Mouse (Mus musculus) heart, embryonic 14.5 days (tissue): ENCODE results near the gene Npr1. TPM values are rescaled to one million over a fixed set of nuclear protein-coding genes. Genes with fewer than 3 reads are reported as not detected.

Experiments used
- ATAC-seq: fragments of 200-750 bp; cut with Nextera tagmentation; 2 replicates; pipeline ENCODE4 v1.8.0; 2017; ENCODE audit warnings: low read depth, moderate TSS enrichment; ENCODE audit not compliant: insufficient number of reproducible peaks, insufficient read depth, low FRiP score
- H3K27ac ChIP-seq, 2 experiments: fragments of 200-500 bp in 1 of 2; fragments of 300-500 bp in 1 of 2; sonication (generic) in 1 of 2; replicated peaks in 1 of 2; 2 replicates each; pipeline ENCODE4 v1.5.1; 2012 to 2014; ENCODE audit warnings: low read depth in 2 of 2, low read length in 2 of 2, control low read depth in 1 of 2, mild to moderate bottlenecking in 1 of 2, mixed read lengths in 1 of 2; ENCODE audit not compliant: control insufficient read depth in 1 of 2, insufficient read depth in 1 of 2
- H3K27me3 ChIP-seq: fragments of 300-500 bp; sonication (generic); 2 replicates; pipeline ENCODE4 v1.6.1; 2014; ENCODE audit warnings: mild to moderate bottlenecking, low read length, control low read depth; ENCODE audit not compliant: control insufficient read depth, insufficient read depth
- H3K36me3 ChIP-seq: fragments of 300-500 bp; sonication (generic); 2 replicates; pipeline ENCODE4 v1.6.1; 2014; ENCODE audit warnings: mild to moderate bottlenecking, control low read depth, low read length, mixed read lengths; ENCODE audit not compliant: control insufficient read depth, insufficient read depth
- H3K4me1 ChIP-seq, 2 experiments: fragments of 200-500 bp in 1 of 2; fragments of 300-500 bp in 1 of 2; sonication (generic) in 1 of 2; 2 replicates each; pipeline ENCODE4 v1.6.1; 2012 to 2014; ENCODE audit warnings: low read length in 2 of 2, control low read depth in 1 of 2, mixed read lengths in 1 of 2; ENCODE audit not compliant: control insufficient read depth in 2 of 2, insufficient read depth in 2 of 2
- H3K4me2 ChIP-seq: fragments of 300-500 bp; sonication (generic); 2 replicates; pipeline ENCODE4 v1.6.1; 2014; ENCODE audit warnings: mild to moderate bottlenecking, low read length
- H3K4me3 ChIP-seq, 2 experiments: fragments of 200-500 bp in 1 of 2; fragments of 300-500 bp in 1 of 2; sonication (generic) in 1 of 2; 2 replicates each; pipeline ENCODE4 v1.5.1; 2012 to 2014; ENCODE audit warnings: low read length in 2 of 2, mild to moderate bottlenecking in 2 of 2, control low read depth in 1 of 2, low read depth in 1 of 2, moderate library complexity in 1 of 2; ENCODE audit not compliant: control insufficient read depth in 1 of 2, insufficient read depth in 1 of 2
- H3K9ac ChIP-seq: fragments of 300-500 bp; sonication (generic); 2 replicates; pipeline ENCODE4 v1.6.1; 2014; ENCODE audit warnings: mild to moderate bottlenecking, low read length
- H3K9me3 ChIP-seq: fragments of 300-500 bp; sonication (generic); 2 replicates; pipeline ENCODE4 v1.6.1; 2016; ENCODE audit warnings: low read length, control low read depth; ENCODE audit not compliant: control insufficient read depth
- WGBS: fragments of 180-500 bp; shearing (Covaris S2); extraction: QIAGEN DNeasy Blood & Tissue Kit; methylation state at CpG from one replicate; pipeline ENCODE4 v1.1.7; 2014; 5-methylcytosine and 5-hydroxymethylcytosine counted together
- polyA plus RNA-seq: library from polyadenylated mRNA; unstranded; fragments of >200 nt; fragmentation: Nextera tagmentation; extraction: Ambion mirVana; gene quantifications from 2 replicates; pipeline ENCODE4 v1.2.1, GENCODE M21; 2014

Gene Npr1
- polyA plus RNA-seq, 1 experiment from 2014 or later, result 11.8 TPM

GRCm38 (mm10) chr3:90493831-90494540 is 28.3 kb upstream of the Npr1 start:
- 70% methylated on average over 4 of the region's 4 CpGs for WGBS
- ATAC-seq, result no peak
- peaks cover 2 to 7% of the 10 kb centered on the region in 2 experiments; a peak in 3 of 4 replicates for H3K4me1 ChIP-seq
- H3K4me2 ChIP-seq, result no peak overlapping the region
- no peak overlapping the region for H3K9ac ChIP-seq
- no peak overlapping the region for H3K27ac ChIP-seq
- no peak overlapping the region for H3K4me3 ChIP-seq
- H3K36me3 ChIP-seq, result peaks cover 50% of the 10 kb centered on the region
- no peaks in the 10 kb centered on the region for H3K27me3 ChIP-seq
- no peaks in the 10 kb centered on the region for H3K9me3 ChIP-seq

- Histone ChIP-seq H3K27ac (no peak overlapping the region), H3K4me3 (no peak overlapping the region), H3K4me1 (peaks cover 2 to 7% of the 10 kb centered on the region in 2 experiments; a peak in 3 of 4 replicates), H3K36me3 (peaks cover 49% of the 10 kb centered on the region), H3K9me3 (no peaks in the 10 kb centered on the region), H3K27me3 (no peaks in the 10 kb centered on the region), H3K9ac (no peak overlapping the region), H3K4me2 (no peak overlapping the region)
- WGBS, result 38% methylated on average over 2 of the region's 2 CpGs
- no peak for ATAC-seq
Observed at GRCm38 (mm10) chr3:90491350-90491749, 25.7 kb upstream of the Npr1 start.

- peaks cover 49% of the 10 kb centered on the region for H3K36me3 ChIP-seq
- peak within 1 kb of the TSS; percentile 90 for H3K9ac ChIP-seq
- H3K4me3 ChIP-seq, result peak within 1 kb of the TSS; percentile 82 to 97
- H3K9me3 ChIP-seq, result no peaks in the 10 kb centered on the region
- WGBS, result under 1% methylated on average over 36 of the region's 37 CpGs
- H3K27ac ChIP-seq, result peak within 1 kb of the TSS; percentile 55 to 70; a peak in 3 of 4 replicates
- no peaks in the 10 kb centered on the region for H3K27me3 ChIP-seq
- peak; percentile 92 for ATAC-seq
- H3K4me1 ChIP-seq, result peaks cover 2 to 7% of the 10 kb centered on the region in 2 experiments; a peak in 3 of 4 replicates
- peak within 1 kb of the TSS; percentile 82 for H3K4me2 ChIP-seq
Observed at GRCm38 (mm10) chr3:90490696-90491256, 25.1 kb upstream of the Npr1 start, which contains the start of gene Snapin. Snapin (minus strand) TSS chr3:90491033.

- Histone ChIP-seq H3K9ac (no peak overlapping the region), H3K27ac (no peak overlapping the region), H3K4me1 (peaks cover 2 to 7% of the 10 kb centered on the region in 2 experiments; a peak in 3 of 4 replicates), H3K9me3 (no peaks in the 10 kb centered on the region), H3K27me3 (no peaks in the 10 kb centered on the region), H3K4me3 (no peak overlapping the region), H3K4me2 (no peak overlapping the region), H3K36me3 (peaks cover 60% of the 10 kb centered on the region)
- 90% methylated on average over 6 of the region's 6 CpGs for WGBS
- no peak for ATAC-seq
Observed at GRCm38 (mm10) chr3:90488576-90488975, 22.9 kb upstream of the Npr1 start.

GRCm38 (mm10) chr3:90486998-90487397 is 21.3 kb upstream of the Npr1 start:
- peaks cover 2 to 7% of the 10 kb centered on the region in 2 experiments; a peak in 3 of 4 replicates for H3K4me1 ChIP-seq
- H3K9ac ChIP-seq, result no peak overlapping the region
- no peak for ATAC-seq
- no peak overlapping the region for H3K27ac ChIP-seq
- H3K9me3 ChIP-seq, result no peaks in the 10 kb centered on the region
- H3K27me3 ChIP-seq, result no peaks in the 10 kb centered on the region
- WGBS, result 70% methylated on average over 5 of the region's 5 CpGs
- H3K36me3 ChIP-seq, result peaks cover 76% of the 10 kb centered on the region
- H3K4me3 ChIP-seq, result no peak overlapping the region
- no peak overlapping the region for H3K4me2 ChIP-seq

- WGBS, result under 1% methylated on average over 45 of the region's 45 CpGs
- peaks cover 0 to 8% of the 10 kb centered on the region in 2 experiments; a peak in 2 of 4 replicates for H3K4me1 ChIP-seq
- H3K27ac ChIP-seq, result peak within 1 kb of the TSS; percentile 92 to 97
- peak; percentile 99 for ATAC-seq
- no peaks in the 10 kb centered on the region for H3K9me3 ChIP-seq
- no peaks in the 10 kb centered on the region for H3K27me3 ChIP-seq
- peak within 1 kb of the TSS; percentile 70 for H3K4me2 ChIP-seq
- peak within 1 kb of the TSS; percentile 88 for H3K9ac ChIP-seq
- H3K36me3 ChIP-seq, result peaks cover 30% of the 10 kb centered on the region
- H3K4me3 ChIP-seq, result peak within 1 kb of the TSS; percentile 79 to 92
Observed at GRCm38 (mm10) chr3:90475831-90476611, 10.4 kb upstream of the Npr1 start, which contains the start of gene Ilf2. Ilf2 (plus strand) TSS chr3:90476126.

GRCm38 (mm10) chr3:90475151-90475830 is 9.6 kb upstream of the Npr1 start:
- no peaks in the 10 kb centered on the region for H3K27me3 ChIP-seq
- peaks cover 0 to 8% of the 10 kb centered on the region in 2 experiments; a peak in 2 of 4 replicates for H3K4me1 ChIP-seq
- no peak for ATAC-seq
- H3K36me3 ChIP-seq, result peaks cover 22% of the 10 kb centered on the region
- peak overlapping the region; percentile 48 for H3K4me2 ChIP-seq
- H3K27ac ChIP-seq, result no peak overlapping the region
- H3K9me3 ChIP-seq, result no peaks in the 10 kb centered on the region
- WGBS, result 37% methylated on average over 15 of the region's 16 CpGs
- H3K9ac ChIP-seq, result no peak overlapping the region; the same call in 1 of the 2 replicates
- H3K4me3 ChIP-seq, result peak overlapping the region; percentile 19 to 35; a peak in 3 of 4 replicates
